Mouse (Mus musculus): ENCODE data around the gene Atpaf1.

The Atpaf1 gene

GRCm38 (mm10) chr4:115812326-115812725 lies 27.7 kb downstream of the Atpaf1 start:
- no peak for DNase-seq

DNA sequence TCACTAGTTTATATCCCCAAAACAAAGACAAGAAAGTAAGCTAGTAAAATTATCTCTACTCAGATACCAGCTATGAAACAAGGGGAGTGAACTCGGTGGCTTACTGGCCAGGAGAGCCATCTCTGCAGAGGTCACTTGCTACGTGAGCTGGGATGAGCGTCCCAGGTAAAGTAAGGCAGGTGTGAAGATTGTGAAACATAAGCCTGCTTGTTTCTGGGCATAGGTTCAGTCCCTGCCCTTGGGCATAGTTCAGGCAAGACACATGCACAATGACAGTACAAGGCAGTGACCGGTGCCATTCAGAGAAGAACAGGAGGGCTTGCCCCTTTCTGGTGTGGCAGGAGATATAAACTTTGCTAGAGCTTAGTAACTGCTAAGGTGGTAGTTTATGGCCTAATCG lies 31.0 kb downstream of the Atpaf1 start:
- no peak for DNase-seq

- no peak for DNase-seq
Observed at GRCm38 (mm10) chr4:115820199-115820598, 35.6 kb downstream of the Atpaf1 start.

DNA sequence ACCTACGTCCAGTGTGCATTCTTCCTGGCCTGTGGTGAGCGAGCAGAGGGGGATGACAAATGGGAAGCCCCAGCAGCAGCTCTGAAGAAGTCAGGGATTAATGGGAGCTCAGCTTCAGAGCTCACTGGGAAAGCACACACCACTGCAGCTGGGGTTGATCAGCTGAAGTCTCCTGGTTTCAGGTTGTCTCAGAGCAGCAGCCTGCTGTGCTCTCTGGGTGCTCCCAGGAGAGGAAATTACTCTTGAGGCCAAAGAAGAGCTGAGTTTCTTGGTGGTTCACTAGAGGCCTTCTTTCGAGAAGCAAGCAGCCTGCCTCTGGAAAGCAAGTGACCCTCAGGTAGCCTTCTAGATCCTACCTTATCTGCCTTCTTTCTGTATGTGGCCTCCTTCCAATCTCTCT lies 36.3 kb downstream of the Atpaf1 start:
- DNase-seq: no peak

- DNase-seq: no peak
Observed at GRCm38 (mm10) chr4:115821431-115821830, 36.8 kb downstream of the Atpaf1 start.

GRCm38 (mm10) chr4:115821928-115822327 lies 37.3 kb downstream of the Atpaf1 start:
- DNase-seq: peak in 1 of 2 experiments; percentile 40

- no peak for DNase-seq
Observed at GRCm38 (mm10) chr4:115824178-115824577, 39.6 kb downstream of the Atpaf1 start.

DNA sequence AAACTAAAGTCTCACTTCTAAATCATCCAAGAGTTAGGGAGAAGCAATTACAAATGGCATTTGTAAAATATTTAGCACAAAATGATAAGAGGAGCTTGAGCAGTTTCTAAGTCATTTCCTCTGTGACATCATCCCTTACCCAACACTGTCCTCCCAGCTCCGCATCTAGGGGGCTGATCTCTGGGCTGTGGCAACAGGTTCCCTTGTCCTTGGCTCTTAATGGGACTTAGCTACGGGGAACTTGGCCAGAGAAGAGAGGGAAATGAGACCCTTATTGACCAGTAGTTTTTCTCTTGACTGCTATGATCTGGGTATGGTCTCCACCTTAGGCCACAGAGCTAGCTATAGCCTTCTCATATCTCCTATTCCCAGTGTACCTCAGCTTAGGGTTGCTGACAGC lies 40.7 kb downstream of the Atpaf1 start:
- no peak for DNase-seq

- no peak for DNase-seq
Observed at GRCm38 (mm10) chr4:115827066-115827465, 42.5 kb downstream of the Atpaf1 start.

DNA sequence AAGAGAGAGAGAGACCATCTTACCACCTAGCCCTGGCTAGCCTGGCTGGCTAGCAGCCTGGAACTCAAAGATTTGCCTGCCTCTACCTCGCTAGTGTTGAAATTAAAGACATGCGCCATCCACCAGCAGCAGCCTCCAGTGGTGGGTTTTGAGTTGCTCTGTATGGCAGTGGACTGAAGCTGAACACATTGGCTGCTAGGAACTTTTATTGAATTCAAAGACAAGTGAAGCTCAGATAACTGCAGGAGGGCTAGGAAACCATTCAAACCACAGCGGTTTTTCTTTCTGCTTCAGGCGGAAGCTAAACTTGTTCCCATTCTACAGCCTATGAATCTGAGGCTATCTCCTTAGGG lies 42.9 kb downstream of the Atpaf1 start:
- no peak for DNase-seq

DNA sequence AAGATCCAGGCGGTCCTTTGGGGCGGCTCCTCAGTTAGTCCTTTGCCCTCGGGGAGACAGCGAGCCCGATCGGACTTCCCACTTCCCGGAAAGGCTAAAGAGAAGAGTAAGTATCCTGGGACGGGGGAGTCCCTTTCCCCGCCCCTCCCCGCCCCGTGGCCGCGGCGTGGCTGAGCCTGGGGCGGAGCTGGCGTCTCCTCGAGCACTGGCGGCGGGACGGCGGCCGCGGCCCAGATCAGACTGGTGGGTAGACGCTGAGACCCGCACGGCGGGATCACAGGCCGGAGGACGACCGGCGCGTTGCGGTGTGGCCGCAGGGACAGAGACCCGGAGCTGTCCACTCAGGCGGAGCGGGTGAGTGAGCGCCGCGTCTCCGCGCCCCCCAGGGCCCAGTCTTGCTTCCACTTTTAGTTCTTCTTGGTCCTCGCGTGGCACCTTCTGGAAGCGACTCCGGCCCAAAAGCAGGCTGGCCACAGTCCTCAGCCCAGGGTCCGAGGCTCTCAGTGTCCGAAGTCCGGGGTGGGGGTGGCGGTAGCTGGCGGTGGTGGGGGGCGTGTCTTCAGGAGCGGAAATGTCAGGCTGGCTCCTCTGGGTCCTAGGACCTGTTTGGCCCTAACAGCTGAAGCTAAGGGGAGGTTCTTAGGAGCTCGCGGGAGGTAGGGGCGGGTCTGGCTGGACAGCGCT lies 43.4 kb downstream of the Atpaf1 start, which contains the start of gene Mob3c:
Gene Mob3c, plus strand, starts transcription at position 205 of the 684 bp plus-strand sequence.
- DNase-seq: peak; percentile 84 to 93

DNA sequence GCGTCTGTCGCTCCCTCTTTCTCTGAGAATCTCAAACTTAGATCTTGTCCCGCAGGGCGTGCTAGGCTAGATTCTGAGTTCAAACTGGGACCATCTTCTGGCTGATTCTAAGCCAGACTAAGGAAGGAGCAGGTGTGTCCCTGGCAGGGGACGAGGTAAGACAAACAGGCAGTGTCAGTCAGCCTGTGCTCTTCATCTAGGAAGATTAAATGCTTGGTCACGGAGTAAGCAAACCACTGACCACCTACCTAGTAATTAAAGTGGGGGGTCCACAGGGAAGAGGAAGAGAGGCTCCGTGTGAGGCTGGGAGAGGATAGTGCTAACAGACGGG lies 43.9 kb downstream of the Atpaf1 start:
- DNase-seq: no peak

DNA sequence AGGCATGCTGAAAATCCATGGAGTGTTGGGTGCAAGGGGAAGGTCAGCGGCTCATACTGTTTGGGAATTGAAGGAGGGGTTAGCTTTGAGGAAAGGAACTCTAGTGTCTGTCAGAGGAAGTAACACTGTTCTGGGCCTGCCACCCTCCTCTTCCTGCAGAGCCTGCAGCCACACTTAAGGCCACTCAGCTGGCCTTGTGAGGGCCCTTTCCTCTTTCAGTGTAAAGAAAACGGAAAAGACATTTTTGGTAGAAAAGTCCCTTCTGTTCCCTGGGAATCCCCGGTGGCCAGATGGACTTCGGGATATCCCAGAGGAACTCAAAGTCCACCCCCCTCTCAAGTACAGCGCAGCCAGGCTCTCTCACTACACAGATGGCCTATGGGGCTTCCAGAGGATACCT lies 45.9 kb downstream of the Atpaf1 start:
- peak; percentile 3 to 46 for DNase-seq

- DNase-seq: no peak
Observed at GRCm38 (mm10) chr4:115831221-115831620, 46.6 kb downstream of the Atpaf1 start.

GRCm38 (mm10) chr4:115832040-115832439 lies 47.4 kb downstream of the Atpaf1 start:
- DNase-seq: no peak

DNA sequence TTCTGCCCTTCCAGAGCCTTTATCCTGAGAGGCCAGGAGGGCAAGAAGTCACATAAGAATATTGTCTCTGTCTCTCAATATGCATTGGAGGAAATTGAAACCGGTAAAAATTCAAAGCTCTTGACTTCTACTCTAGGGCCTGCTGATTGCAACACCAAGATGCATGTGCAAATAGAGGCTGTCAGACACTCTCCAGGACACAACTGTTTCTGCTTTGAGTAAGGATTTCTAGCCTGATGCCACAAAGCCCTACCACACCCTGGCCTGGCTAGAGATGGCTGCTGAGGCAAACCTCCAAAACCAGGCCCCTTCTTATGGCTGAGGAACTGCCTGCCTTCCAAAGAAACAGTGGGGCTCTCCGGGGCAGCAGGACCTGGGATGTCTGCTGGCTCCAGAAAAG lies 51.0 kb downstream of the Atpaf1 start:
- no peak for DNase-seq

- DNase-seq: no peak
Observed at GRCm38 (mm10) chr4:115838196-115838595, 53.6 kb downstream of the Atpaf1 start.

DNA sequence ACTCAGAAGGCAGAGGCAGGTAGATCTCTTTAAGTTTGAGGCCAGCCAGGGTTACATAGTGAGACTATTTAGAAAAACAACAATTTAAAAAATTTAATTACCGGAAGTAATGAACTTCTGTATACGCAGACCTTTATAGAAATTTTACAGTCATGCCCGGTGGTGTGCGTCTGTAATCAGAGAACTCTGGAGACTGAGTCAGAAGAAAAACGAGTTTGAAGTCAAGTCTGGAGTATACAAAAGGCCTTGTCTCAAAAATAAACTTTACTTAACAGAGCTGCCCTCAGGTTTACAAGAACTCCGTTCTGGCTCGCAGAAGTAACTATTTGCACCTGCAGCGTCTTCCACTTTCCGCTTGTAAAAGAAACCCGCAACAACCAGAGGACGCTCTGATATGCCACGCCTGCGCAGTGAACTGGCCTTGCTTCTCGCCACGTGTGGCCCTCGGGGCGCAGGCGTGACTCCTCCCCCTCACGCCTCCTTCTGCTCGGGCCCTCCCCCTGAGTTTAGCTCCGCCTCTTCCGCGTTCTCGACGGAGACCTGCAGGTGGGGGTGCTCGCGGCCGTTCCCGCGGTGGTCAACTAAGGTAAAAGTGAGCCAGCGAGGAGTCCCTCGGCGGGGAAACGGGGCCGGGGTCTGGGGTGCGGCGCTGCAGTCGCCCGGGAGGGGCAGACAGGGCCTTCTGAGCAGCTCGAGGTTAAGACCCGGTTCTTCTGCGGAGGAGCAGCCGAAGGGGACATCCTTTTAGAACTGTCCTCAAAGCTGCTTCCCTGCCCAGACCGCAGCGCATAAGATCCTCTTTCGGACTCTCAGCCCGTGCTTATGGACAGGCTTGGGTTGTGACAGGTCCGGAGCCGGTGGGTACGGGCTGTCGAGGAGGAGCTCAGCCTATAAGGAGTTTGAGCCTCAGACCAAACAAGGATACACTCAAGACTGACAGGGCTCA lies 54.4 kb downstream of the Atpaf1 start, which contains the start of gene Mknk1:
Gene Mknk1, plus strand, starts transcription at position 503 of the 946 bp plus-strand sequence.
- DNase-seq: peak; percentile 96 to 97

DNA sequence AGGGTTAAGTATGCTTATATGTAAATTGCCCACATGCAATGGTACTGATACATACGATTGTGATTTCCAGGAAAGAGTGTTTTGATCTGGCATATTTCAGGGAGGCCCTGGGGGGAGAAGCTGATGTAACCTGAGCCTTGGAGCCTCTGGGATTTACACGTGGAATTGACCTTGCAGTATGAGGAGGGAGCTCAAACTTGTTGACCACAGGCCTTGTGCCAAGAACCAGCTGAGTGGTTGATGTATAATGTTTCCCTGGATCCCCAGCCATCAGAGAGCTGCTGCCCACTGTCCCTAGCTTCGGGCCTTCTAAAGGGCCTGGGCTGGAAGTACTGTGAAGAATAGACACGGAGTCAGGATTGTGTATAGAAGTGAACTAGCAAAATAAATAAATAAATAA lies 55.3 kb downstream of the Atpaf1 start:
- DNase-seq: peak; percentile 26 to 54

- no peak for DNase-seq
Observed at GRCm38 (mm10) chr4:115840842-115841241, 56.2 kb downstream of the Atpaf1 start.

DNA sequence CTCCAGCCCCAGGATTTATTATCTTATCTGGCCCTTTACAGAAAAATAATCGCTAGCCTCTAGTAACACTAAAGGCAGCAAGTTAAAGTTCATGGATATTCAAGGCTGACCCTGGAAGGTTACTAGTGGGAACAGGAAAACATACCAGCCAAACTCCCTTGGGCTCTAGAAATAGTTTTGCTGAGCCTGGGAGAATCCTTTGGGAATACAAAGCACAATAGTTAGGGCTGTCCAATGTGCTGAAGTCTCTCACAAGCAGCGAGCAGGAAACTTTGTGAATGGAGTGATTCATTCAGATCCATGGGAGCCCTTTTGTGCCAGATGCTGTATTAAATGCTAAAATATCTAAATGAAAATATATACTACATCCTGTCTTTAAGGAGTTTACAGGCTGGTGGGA lies 62.0 kb downstream of the Atpaf1 start:
- DNase-seq: no peak

GRCm38 (mm10) chr4:115847377-115847776 lies 62.8 kb downstream of the Atpaf1 start:
- DNase-seq: no peak

GRCm38 (mm10) chr4:115848083-115848482 lies 63.5 kb downstream of the Atpaf1 start:
- no peak for DNase-seq

Measured in kidney, postnatal 25 days (tissue).